Mouse (Mus musculus): ENCODE data around the gene Asic2.

GRCm38 (mm10) chr11:81272677-81273418, 695.4 kb downstream of the Asic2 start:
- no peak for TF ChIP-seq POLR2A (IDR thresholded peaks at IDR 0.05; ENCODE audit: borderline replicate concordance, control insufficient read depth, low read depth, low read length)
- TF ChIP-seq CTCF (IDR thresholded peaks at IDR 0.05; ENCODE audit: control insufficient read depth, insufficient read depth, low read length): no peak
